Mouse (Mus musculus) heart, embryonic 14.5 days (tissue): ENCODE measurements around the gene Sec62. TPM values are rescaled to one million over a fixed set of nuclear protein-coding genes. Genes with fewer than 3 reads are reported as not detected.

Source experiments
- ATAC-seq: fragments of 200-750 bp; cut with Nextera tagmentation; 2 replicates; pipeline ENCODE4 v1.8.0; 2017; ENCODE audit warnings: low read depth, moderate TSS enrichment; ENCODE audit not compliant: insufficient number of reproducible peaks, insufficient read depth, low FRiP score
- H3K27ac ChIP-seq, 2 experiments: fragments of 200-500 bp in 1 of 2; fragments of 300-500 bp in 1 of 2; sonication (generic) in 1 of 2; replicated peaks in 1 of 2; 2 replicates each; pipeline ENCODE4 v1.5.1; 2012 to 2014; ENCODE audit warnings: low read depth in 2 of 2, low read length in 2 of 2, control low read depth in 1 of 2, mild to moderate bottlenecking in 1 of 2, mixed read lengths in 1 of 2; ENCODE audit not compliant: control insufficient read depth in 1 of 2, insufficient read depth in 1 of 2
- H3K27me3 ChIP-seq: fragments of 300-500 bp; sonication (generic); 2 replicates; pipeline ENCODE4 v1.6.1; 2014; ENCODE audit warnings: mild to moderate bottlenecking, low read length, control low read depth; ENCODE audit not compliant: control insufficient read depth, insufficient read depth
- H3K36me3 ChIP-seq: fragments of 300-500 bp; sonication (generic); 2 replicates; pipeline ENCODE4 v1.6.1; 2014; ENCODE audit warnings: mild to moderate bottlenecking, control low read depth, low read length, mixed read lengths; ENCODE audit not compliant: control insufficient read depth, insufficient read depth
- H3K4me1 ChIP-seq, 2 experiments: fragments of 200-500 bp in 1 of 2; fragments of 300-500 bp in 1 of 2; sonication (generic) in 1 of 2; 2 replicates each; pipeline ENCODE4 v1.6.1; 2012 to 2014; ENCODE audit warnings: low read length in 2 of 2, control low read depth in 1 of 2, mixed read lengths in 1 of 2; ENCODE audit not compliant: control insufficient read depth in 2 of 2, insufficient read depth in 2 of 2
- H3K4me2 ChIP-seq: fragments of 300-500 bp; sonication (generic); 2 replicates; pipeline ENCODE4 v1.6.1; 2014; ENCODE audit warnings: mild to moderate bottlenecking, low read length
- H3K4me3 ChIP-seq, 2 experiments: fragments of 200-500 bp in 1 of 2; fragments of 300-500 bp in 1 of 2; sonication (generic) in 1 of 2; 2 replicates each; pipeline ENCODE4 v1.5.1; 2012 to 2014; ENCODE audit warnings: low read length in 2 of 2, mild to moderate bottlenecking in 2 of 2, control low read depth in 1 of 2, low read depth in 1 of 2, moderate library complexity in 1 of 2; ENCODE audit not compliant: control insufficient read depth in 1 of 2, insufficient read depth in 1 of 2
- H3K9ac ChIP-seq: fragments of 300-500 bp; sonication (generic); 2 replicates; pipeline ENCODE4 v1.6.1; 2014; ENCODE audit warnings: mild to moderate bottlenecking, low read length
- H3K9me3 ChIP-seq: fragments of 300-500 bp; sonication (generic); 2 replicates; pipeline ENCODE4 v1.6.1; 2016; ENCODE audit warnings: low read length, control low read depth; ENCODE audit not compliant: control insufficient read depth
- WGBS: fragments of 180-500 bp; shearing (Covaris S2); extraction: QIAGEN DNeasy Blood & Tissue Kit; methylation state at CpG from one replicate; pipeline ENCODE4 v1.1.7; 2014; 5-methylcytosine and 5-hydroxymethylcytosine counted together
- polyA plus RNA-seq: library from polyadenylated mRNA; unstranded; fragments of >200 nt; fragmentation: Nextera tagmentation; extraction: Ambion mirVana; gene quantifications from 2 replicates; pipeline ENCODE4 v1.2.1, GENCODE M21; 2014

The Sec62 gene
- polyA plus RNA-seq, 1 experiment from 2014 or later = 72.3 TPM

DNA sequence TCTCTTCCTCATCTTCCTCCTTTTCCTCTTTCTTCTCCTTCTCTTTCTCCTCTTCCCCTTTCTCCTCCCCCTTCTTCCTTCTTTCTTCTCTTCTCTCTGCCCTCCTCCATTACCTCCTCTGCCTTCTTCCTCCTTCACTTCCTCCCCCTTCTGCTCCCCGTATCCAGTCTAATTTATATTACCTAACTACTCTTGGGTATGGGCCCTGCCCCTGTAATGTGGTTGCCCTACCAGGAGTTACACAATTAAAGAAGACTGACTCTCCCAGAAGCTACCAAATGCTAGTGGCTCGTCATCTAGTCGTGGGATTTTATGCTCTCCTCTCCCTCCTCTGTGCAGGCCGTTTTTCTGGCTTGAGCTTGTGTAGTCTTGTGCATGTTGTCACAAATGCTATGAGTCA lies 68.0 kb downstream of the Sec62 start:
- Histone ChIP-seq H3K36me3 (no peaks in the 10 kb centered on the region), H3K9me3 (no peaks in the 10 kb centered on the region), H3K4me2 (no peak overlapping the region), H3K27ac (no peak overlapping the region), H3K4me3 (no peak overlapping the region), H3K4me1 (no peaks in the 10 kb centered on the region), H3K9ac (no peak overlapping the region), H3K27me3 (0 out of 2 replicates have a peak, but pooled peaks cover 8% of the 10 kb centered on the region)
- WGBS = 74% methylated on average over 4 of the region's 4 CpGs
- no peak for ATAC-seq

DNA sequence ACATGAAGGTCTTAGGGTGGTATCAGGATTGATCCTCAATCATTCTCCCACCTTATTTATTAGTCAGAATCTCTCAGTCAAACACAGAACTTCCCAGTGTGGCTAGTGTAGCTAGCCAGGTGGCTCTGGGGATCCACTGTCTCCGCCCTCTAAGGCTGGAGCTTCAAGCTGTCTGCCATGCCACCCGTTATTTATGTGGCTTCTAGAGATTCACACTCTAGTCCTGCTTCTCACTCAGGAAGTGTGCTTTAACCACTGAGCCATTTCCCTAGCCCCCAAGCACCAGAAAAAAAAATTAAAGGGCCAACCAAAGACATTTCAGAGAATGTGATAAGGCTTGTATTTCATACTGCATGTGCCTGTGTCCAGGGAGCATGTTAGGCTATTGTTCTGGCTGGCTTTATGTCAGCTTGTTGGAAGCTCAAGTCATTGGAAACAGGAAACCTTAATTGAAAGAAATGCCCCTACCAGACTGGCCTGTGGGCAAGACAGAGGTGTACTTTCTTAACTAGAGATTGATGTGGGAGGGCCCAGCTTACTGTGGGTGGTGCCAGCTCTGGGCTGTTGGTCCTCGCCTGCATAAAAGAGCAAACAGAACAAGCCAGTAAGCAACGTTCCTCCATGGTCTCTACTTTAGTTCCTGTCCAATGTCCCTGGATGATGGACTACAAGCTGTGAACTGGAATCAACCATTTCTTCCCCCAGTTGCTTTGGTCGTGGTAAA lies 71.2 kb downstream of the Sec62 start:
- Histone ChIP-seq H3K27me3 (no peaks in the 10 kb centered on the region), H3K27ac (no peak overlapping the region), H3K4me2 (no peak overlapping the region), H3K4me1 (no peaks in the 10 kb centered on the region), H3K4me3 (no peak overlapping the region), H3K9ac (no peak overlapping the region), H3K9me3 (no peaks in the 10 kb centered on the region), H3K36me3 (no peaks in the 10 kb centered on the region)
- WGBS = 66% methylated on average over 5 of the region's 5 CpGs
- ATAC-seq = no peak

DNA sequence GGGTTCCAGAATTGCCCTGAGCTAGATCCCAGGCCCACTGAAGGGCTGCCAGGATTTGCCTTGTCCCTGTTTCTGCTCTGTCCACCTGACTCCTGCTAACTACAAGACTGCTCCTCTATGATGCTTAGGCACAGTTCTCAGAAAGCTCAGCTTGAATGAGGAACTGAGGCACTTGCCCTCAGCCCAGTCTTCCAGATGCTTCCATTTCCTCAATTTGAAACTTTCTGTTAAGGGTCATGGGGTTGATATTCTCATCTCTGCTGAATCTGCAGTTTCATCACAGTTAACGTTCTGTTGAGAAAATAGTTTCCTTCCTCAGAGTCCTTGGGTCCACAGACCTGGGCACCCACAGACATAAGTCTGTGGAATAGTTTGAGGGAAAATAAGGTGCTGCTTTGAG lies 72.0 kb downstream of the Sec62 start:
- Histone ChIP-seq H3K4me3 (no peak overlapping the region), H3K36me3 (no peaks in the 10 kb centered on the region), H3K27me3 (no peaks in the 10 kb centered on the region), H3K4me2 (no peak overlapping the region), H3K9me3 (no peaks in the 10 kb centered on the region), H3K27ac (no peak overlapping the region), H3K4me1 (no peaks in the 10 kb centered on the region), H3K9ac (no peak overlapping the region)
- 73% methylated on average over 1 of the region's 1 CpGs for WGBS
- ATAC-seq = no peak

DNA sequence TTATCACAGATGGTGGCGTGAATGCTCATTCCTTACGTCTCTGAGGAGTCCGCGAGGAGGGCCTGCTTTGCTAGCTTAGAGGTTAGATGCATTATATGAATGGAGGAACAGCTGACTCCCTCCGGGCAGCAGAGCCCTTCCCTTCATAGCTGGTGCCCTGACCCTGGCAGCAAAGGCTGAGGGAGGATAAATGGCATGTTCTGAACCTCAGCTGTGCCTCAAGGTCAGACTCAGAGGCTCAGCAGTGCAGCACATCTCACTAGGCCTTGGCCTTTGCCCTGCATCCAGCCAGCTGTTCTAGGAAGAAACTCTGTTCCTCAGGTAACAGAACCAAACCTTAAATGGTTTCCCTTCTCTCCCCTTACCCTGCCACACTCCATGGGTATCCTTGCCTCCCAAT lies 75.5 kb downstream of the Sec62 start:
- H3K4me2 ChIP-seq = no peak overlapping the region
- 75% methylated on average over 5 of the region's 5 CpGs for WGBS
- H3K9ac ChIP-seq = no peak overlapping the region
- no peak overlapping the region for H3K27ac ChIP-seq
- H3K9me3 ChIP-seq = no peaks in the 10 kb centered on the region
- no peak overlapping the region for H3K4me3 ChIP-seq
- H3K4me1 ChIP-seq = no peaks in the 10 kb centered on the region
- no peak for ATAC-seq
- H3K36me3 ChIP-seq = no peaks in the 10 kb centered on the region
- no peaks in the 10 kb centered on the region for H3K27me3 ChIP-seq

DNA sequence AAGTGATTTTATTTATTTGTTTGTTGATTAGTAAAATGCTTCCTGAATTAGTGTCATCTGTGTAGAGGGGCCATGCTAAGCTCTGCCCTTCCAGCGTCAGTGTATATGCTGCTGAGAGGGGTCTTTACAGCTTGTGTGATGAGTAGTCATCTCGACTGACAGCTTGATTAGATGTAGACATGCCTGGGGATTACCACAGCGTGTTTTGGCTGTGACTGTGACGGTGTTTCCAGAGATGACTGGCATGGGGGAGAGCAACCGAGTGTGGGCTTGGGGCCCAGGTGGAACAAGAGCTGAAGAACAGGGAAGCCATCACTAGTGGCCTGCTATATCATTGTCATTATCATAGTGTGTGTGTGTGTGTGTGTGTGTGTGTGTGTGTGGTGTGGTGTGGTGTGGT lies 76.0 kb downstream of the Sec62 start:
- H3K4me1 ChIP-seq = no peaks in the 10 kb centered on the region
- no peak overlapping the region for H3K9ac ChIP-seq
- no peak overlapping the region for H3K4me2 ChIP-seq
- ATAC-seq = no peak
- H3K27me3 ChIP-seq = no peaks in the 10 kb centered on the region
- no peak overlapping the region for H3K4me3 ChIP-seq
- H3K36me3 ChIP-seq = no peaks in the 10 kb centered on the region
- 46% methylated on average over 5 of the region's 5 CpGs for WGBS
- no peak overlapping the region for H3K27ac ChIP-seq
- H3K9me3 ChIP-seq = no peaks in the 10 kb centered on the region

DNA sequence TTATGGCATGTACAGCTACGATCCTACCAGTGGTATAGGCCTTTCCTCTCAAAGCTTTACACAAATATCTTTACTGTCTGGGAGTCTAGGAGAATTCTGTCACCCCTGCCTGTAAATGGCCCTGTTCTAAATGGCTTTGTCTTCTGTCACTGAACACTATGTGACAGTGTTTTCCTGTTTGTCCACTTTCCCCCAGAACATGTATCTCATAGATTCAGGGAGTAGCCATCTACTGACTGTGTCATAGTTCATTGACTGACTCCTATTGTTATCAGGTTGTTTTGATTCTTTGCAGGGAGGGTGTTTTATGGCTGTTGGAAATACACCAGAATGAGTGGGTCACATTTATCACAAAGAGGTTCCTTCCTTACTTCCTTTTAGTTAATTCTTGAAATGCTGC lies 77.3 kb downstream of the Sec62 start:
- Histone ChIP-seq H3K9ac (no peak overlapping the region), H3K4me1 (no peaks in the 10 kb centered on the region), H3K27me3 (no peaks in the 10 kb centered on the region), H3K36me3 (no peaks in the 10 kb centered on the region), H3K27ac (no peak overlapping the region), H3K9me3 (no peaks in the 10 kb centered on the region), H3K4me2 (no peak overlapping the region), H3K4me3 (no peak overlapping the region)
- ATAC-seq = no peak
- WGBS = 55% methylated on average over 1 of the region's 1 CpGs

Other genes with a start within 250 kb of the Sec62 start
- gene Mecom, start 244.9 kb upstream of the Sec62 start, polyA plus RNA-seq = 23.0 and 24.1 TPM in 2 replicates
- gene Actrt3, start 192.9 kb upstream of the Sec62 start, polyA plus RNA-seq = not detected in 2 replicates
- gene Mynn, start 190.8 kb upstream of the Sec62 start, polyA plus RNA-seq = 23.4 and 25.9 TPM in 2 replicates
- gene Lrriq4, start 148.4 kb upstream of the Sec62 start, polyA plus RNA-seq = 0.11 TPM in 1 of 2 replicates, not detected in the other
- 0.27 and 0.68 TPM in 2 replicates for gene Lrrc34, start 145.0 kb upstream of the Sec62 start, polyA plus RNA-seq
- gene Lrrc31, start 93.0 kb upstream of the Sec62 start, polyA plus RNA-seq = not detected in 2 replicates
- not detected in 2 replicates for gene Samd7, start 46.6 kb upstream of the Sec62 start, polyA plus RNA-seq
- 1.6 and 2.3 TPM in 2 replicates for gene Gpr160, start 63.1 kb downstream of the Sec62 start, polyA plus RNA-seq
- 6.6 and 7.2 TPM in 2 replicates for gene Phc3, start 176.5 kb downstream of the Sec62 start, polyA plus RNA-seq
- gene Prkci, start 202.9 kb downstream of the Sec62 start, polyA plus RNA-seq = 18.4 and 21.1 TPM in 2 replicates